Mouse (Mus musculus) embryonic fibroblast, embryonic 13.5 days (primary cell): ENCODE data around the gene Wwtr1.
A peak's percentile ranks its signal among the peaks of the same experiment; 100 is the strongest.

Experiments used
- CTCF ChIP-seq: IDR thresholded peaks from 2 replicates; pipeline ENCODE4 v1.5.1; 2011; ENCODE audit warnings: mild to moderate bottlenecking, control low read depth, low read length, moderate library complexity, borderline replicate concordance; ENCODE audit not compliant: insufficient read depth
- POLR2A ChIP-seq: IDR thresholded peaks from 2 replicates; pipeline ENCODE4 v1.6.1; 2011; ENCODE audit warnings: low read depth, mild to moderate bottlenecking, control low read depth, low read length, moderate library complexity

GRCm38 (mm10) chr3:57480640-57481039, 95.1 kb downstream of the Wwtr1 start:
- TF ChIP-seq POLR2A (no peak), CTCF (peak; percentile 44; the same call in 1 of the 2 replicates)
